Mouse (Mus musculus): Measurements from ENCODE around the gene Itgb6. TPM values are rescaled to one million over a fixed set of nuclear protein-coding genes. Genes with fewer than 3 reads are reported as not detected.
A peak's percentile ranks its signal among the peaks of the same experiment; 100 is the strongest.

The Itgb6 gene
- polyA plus RNA-seq, 1 experiment from 2014 or later = 0.38 TPM

GRCm38 (mm10) chr2:60728902-60729585, 6.6 kb upstream of the Itgb6 start:
- H3K27ac ChIP-seq = peak overlapping the region; percentile 16; the same call in 1 of the 2 replicates
- no peaks in the 10 kb centered on the region for H3K27me3 ChIP-seq
- no peak for ATAC-seq (replicated peaks; ENCODE audit: insufficient number of reproducible peaks, insufficient read depth, low FRiP score, low read depth)
- H3K9me3 ChIP-seq (replicated peaks) = no peaks in the 10 kb centered on the region
- peaks cover 14% of the 10 kb centered on the region for H3K4me1 ChIP-seq (replicated peaks)
- H3K4me2 ChIP-seq = no peak overlapping the region; the same call in 1 of the 2 replicates
- no peak overlapping the region for H3K4me3 ChIP-seq
- no peaks in the 10 kb centered on the region for H3K36me3 ChIP-seq
- H3K9ac ChIP-seq = no peak overlapping the region
- WGBS = 72% methylated on average over 10 of the region's 10 CpGs

- H3K27me3 ChIP-seq = no peaks in the 10 kb centered on the region
- H3K9ac ChIP-seq = no peak overlapping the region
- H3K4me2 ChIP-seq = no peak overlapping the region
- no peak for ATAC-seq (replicated peaks; ENCODE audit: insufficient number of reproducible peaks, insufficient read depth, low FRiP score, low read depth)
- WGBS = 76% methylated on average over 2 of the region's 2 CpGs
- H3K9me3 ChIP-seq (replicated peaks) = no peaks in the 10 kb centered on the region
- no peak overlapping the region for H3K27ac ChIP-seq
- H3K36me3 ChIP-seq = no peaks in the 10 kb centered on the region
- no peak overlapping the region for H3K4me3 ChIP-seq
- peaks cover 25% of the 10 kb centered on the region for H3K4me1 ChIP-seq (replicated peaks)
Observed at GRCm38 (mm10) chr2:60724660-60725059, 2.2 kb upstream of the Itgb6 start.

GRCm38 (mm10) chr2:60722967-60723366, 524 bp upstream of the Itgb6 start:
- no peaks in the 10 kb centered on the region for H3K9me3 ChIP-seq (replicated peaks)
- no peaks in the 10 kb centered on the region for H3K36me3 ChIP-seq
- peak overlapping the region; percentile 76 for H3K27ac ChIP-seq
- no peak for ATAC-seq (replicated peaks; ENCODE audit: insufficient number of reproducible peaks, insufficient read depth, low FRiP score, low read depth)
- H3K9ac ChIP-seq = no peak overlapping the region
- peak overlapping the region; percentile 49 for H3K4me2 ChIP-seq
- no peaks in the 10 kb centered on the region for H3K27me3 ChIP-seq
- 90% methylated on average over 3 of the region's 3 CpGs for WGBS
- peaks cover 17% of the 10 kb centered on the region for H3K4me1 ChIP-seq (replicated peaks)
- no peak overlapping the region for H3K4me3 ChIP-seq

- no peak overlapping the region for H3K9ac ChIP-seq
- H3K4me2 ChIP-seq = no peak overlapping the region
- H3K9me3 ChIP-seq (replicated peaks) = no peaks in the 10 kb centered on the region
- H3K36me3 ChIP-seq = no peaks in the 10 kb centered on the region
- H3K4me3 ChIP-seq = no peak overlapping the region
- peaks cover 17% of the 10 kb centered on the region for H3K4me1 ChIP-seq (replicated peaks)
- WGBS = 23% methylated on average over 5 of the region's 5 CpGs
- H3K27me3 ChIP-seq = no peaks in the 10 kb centered on the region
- H3K27ac ChIP-seq = peak overlapping the region; percentile 78
- no peak for ATAC-seq (replicated peaks; ENCODE audit: insufficient number of reproducible peaks, insufficient read depth, low FRiP score, low read depth)
Observed at GRCm38 (mm10) chr2:60720906-60721305, 1.5 kb downstream of the Itgb6 start.

GRCm38 (mm10) chr2:60720205-60720604, 2.2 kb downstream of the Itgb6 start:
- Histone ChIP-seq H3K4me1 (replicated peaks) (peaks cover 17% of the 10 kb centered on the region), H3K36me3 (no peaks in the 10 kb centered on the region), H3K27ac (peak overlapping the region; percentile 78), H3K4me3 (no peak overlapping the region), H3K4me2 (no peak overlapping the region), H3K27me3 (no peaks in the 10 kb centered on the region), H3K9me3 (replicated peaks) (no peaks in the 10 kb centered on the region), H3K9ac (no peak overlapping the region)
- peak; percentile 89 for ATAC-seq (replicated peaks; ENCODE audit: insufficient number of reproducible peaks, insufficient read depth, low FRiP score, low read depth)
- 49% methylated on average over 8 of the region's 8 CpGs for WGBS

- no peak overlapping the region for H3K27ac ChIP-seq
- 59% methylated on average over 13 of the region's 13 CpGs for WGBS
- H3K9me3 ChIP-seq (replicated peaks) = no peaks in the 10 kb centered on the region
- H3K4me1 ChIP-seq (replicated peaks) = peaks cover 14% of the 10 kb centered on the region
- H3K36me3 ChIP-seq = no peaks in the 10 kb centered on the region
- peak overlapping the region; percentile 45 for H3K4me2 ChIP-seq
- ATAC-seq (replicated peaks; ENCODE audit: insufficient number of reproducible peaks, insufficient read depth, low FRiP score, low read depth) = no peak
- no peak overlapping the region for H3K4me3 ChIP-seq
- H3K27me3 ChIP-seq = no peaks in the 10 kb centered on the region
- H3K9ac ChIP-seq = no peak overlapping the region
Observed at GRCm38 (mm10) chr2:60717348-60717747, 5.1 kb downstream of the Itgb6 start.

GRCm38 (mm10) chr2:60716549-60716948, 5.9 kb downstream of the Itgb6 start:
- no peaks in the 10 kb centered on the region for H3K27me3 ChIP-seq
- ATAC-seq (replicated peaks; ENCODE audit: insufficient number of reproducible peaks, insufficient read depth, low FRiP score, low read depth) = no peak
- no peak overlapping the region for H3K4me3 ChIP-seq
- no peaks in the 10 kb centered on the region for H3K9me3 ChIP-seq (replicated peaks)
- no peak overlapping the region for H3K9ac ChIP-seq
- H3K4me2 ChIP-seq = no peak overlapping the region
- H3K36me3 ChIP-seq = no peaks in the 10 kb centered on the region
- no peak overlapping the region for H3K27ac ChIP-seq
- peaks cover 14% of the 10 kb centered on the region for H3K4me1 ChIP-seq (replicated peaks)

GRCm38 (mm10) chr2:60715771-60716170, 6.7 kb downstream of the Itgb6 start:
- Histone ChIP-seq H3K27me3 (no peaks in the 10 kb centered on the region), H3K9ac (no peak overlapping the region), H3K27ac (no peak overlapping the region), H3K4me1 (replicated peaks) (peaks cover 16% of the 10 kb centered on the region), H3K36me3 (no peaks in the 10 kb centered on the region), H3K4me3 (no peak overlapping the region), H3K4me2 (no peak overlapping the region), H3K9me3 (replicated peaks) (no peaks in the 10 kb centered on the region)
- 69% methylated on average over 13 of the region's 13 CpGs for WGBS
- ATAC-seq (replicated peaks; ENCODE audit: insufficient number of reproducible peaks, insufficient read depth, low FRiP score, low read depth) = no peak

GRCm38 (mm10) chr2:60714971-60715502, 7.4 kb downstream of the Itgb6 start:
- Histone ChIP-seq H3K4me1 (replicated peaks) (peaks cover 16% of the 10 kb centered on the region), H3K36me3 (no peaks in the 10 kb centered on the region), H3K4me2 (no peak overlapping the region), H3K27me3 (no peaks in the 10 kb centered on the region), H3K4me3 (no peak overlapping the region), H3K27ac (no peak overlapping the region), H3K9me3 (replicated peaks) (no peaks in the 10 kb centered on the region), H3K9ac (no peak overlapping the region)
- ATAC-seq (replicated peaks; ENCODE audit: insufficient number of reproducible peaks, insufficient read depth, low FRiP score, low read depth) = no peak
- WGBS = 64% methylated on average over 8 of the region's 8 CpGs

GRCm38 (mm10) chr2:60714475-60714874, 8.0 kb downstream of the Itgb6 start:
- 57% methylated on average over 7 of the region's 7 CpGs for WGBS
- Histone ChIP-seq H3K4me3 (no peak overlapping the region), H3K27ac (no peak overlapping the region), H3K9me3 (replicated peaks) (no peaks in the 10 kb centered on the region), H3K36me3 (no peaks in the 10 kb centered on the region), H3K9ac (no peak overlapping the region), H3K4me1 (replicated peaks) (peaks cover 11% of the 10 kb centered on the region), H3K4me2 (no peak overlapping the region), H3K27me3 (no peaks in the 10 kb centered on the region)
- ATAC-seq (replicated peaks; ENCODE audit: insufficient number of reproducible peaks, insufficient read depth, low FRiP score, low read depth) = no peak

- Histone ChIP-seq H3K27me3 (no peaks in the 10 kb centered on the region), H3K4me1 (replicated peaks) (peaks cover 11% of the 10 kb centered on the region), H3K9me3 (replicated peaks) (no peaks in the 10 kb centered on the region), H3K9ac (no peak overlapping the region), H3K4me3 (no peak overlapping the region), H3K27ac (no peak overlapping the region), H3K36me3 (no peaks in the 10 kb centered on the region), H3K4me2 (no peak overlapping the region)
- ATAC-seq (replicated peaks; ENCODE audit: insufficient number of reproducible peaks, insufficient read depth, low FRiP score, low read depth) = no peak
- 73% methylated on average over 8 of the region's 8 CpGs for WGBS
Observed at GRCm38 (mm10) chr2:60713857-60714256, 8.6 kb downstream of the Itgb6 start.

GRCm38 (mm10) chr2:60712891-60713290, 9.6 kb downstream of the Itgb6 start:
- Histone ChIP-seq H3K4me1 (replicated peaks) (peaks cover 11% of the 10 kb centered on the region), H3K9me3 (replicated peaks) (no peaks in the 10 kb centered on the region), H3K4me2 (no peak overlapping the region), H3K4me3 (no peak overlapping the region), H3K36me3 (no peaks in the 10 kb centered on the region), H3K9ac (no peak overlapping the region), H3K27ac (no peak overlapping the region), H3K27me3 (no peaks in the 10 kb centered on the region)
- WGBS = 65% methylated on average over 5 of the region's 5 CpGs
- no peak for ATAC-seq (replicated peaks; ENCODE audit: insufficient number of reproducible peaks, insufficient read depth, low FRiP score, low read depth)
